Comparison of ENCODE assay signal across 16 mouse cellular contexts in the genomic region with DNA sequence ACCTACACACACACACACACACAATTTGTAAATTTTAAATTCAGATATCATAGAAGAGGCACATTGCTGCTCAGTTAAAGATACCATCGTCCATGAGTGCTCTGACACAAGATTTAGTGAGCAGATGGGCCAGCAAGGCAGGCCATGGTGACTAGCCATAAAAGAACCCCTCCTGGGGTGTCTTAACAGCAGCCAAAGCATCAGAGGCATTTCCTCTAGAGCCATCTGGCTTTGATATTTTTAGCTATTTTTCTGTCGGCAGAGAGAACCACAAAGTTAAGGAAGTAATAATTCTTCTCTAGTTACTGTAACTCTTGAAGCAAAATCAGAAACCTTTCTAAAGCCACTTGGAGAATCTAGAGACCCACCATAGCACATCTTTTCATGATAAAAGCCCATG.
DNase-seq lines count a peak whose midpoint lies in the region; ATAC-seq lines count a peak whose summit lies in the region.
"Had no signal": no experiment of that assay in that cellular context is flagged by ENCODE, and none has a peak within 500 bp of the region (broad histone marks: within the 10 kb centered on the region; RNA-seq: fewer than 3 reads in every experiment).

No protein-coding gene starts in this region.

- DNase-seq in embryo, embryonic 11 days: peak; percentile 47
- DNase-seq in embryo, embryonic 10 days (ENCODE audit: low spot score): no peak
- DNase-seq in limb, embryonic 11.5 days (ENCODE audit: low spot score): peak; percentile 27
- DNase-seq in limb, embryonic 10.5 days (ENCODE audit: low spot score): no peak
- peak; percentile 14 for DNase-seq in embryonic facial prominence, embryonic 14.5 days (ENCODE audit: low spot score)
- DNase-seq in lung, postnatal 10 days: no peak
- no peak for DNase-seq in adrenal gland, postnatal 10 days
- DNase-seq: adrenal gland, postnatal 14 days; liver, embryonic 13.5 days; lung, postnatal 36 days; thymus, adult 2 months had no signal

- 5% methylated on average over 2 of the region's 2 CpGs for WGBS in limb, embryonic 11.5 days
- WGBS in limb, embryonic 10.5 days: 13% methylated on average over 2 of the region's 2 CpGs
- WGBS in embryonic facial prominence, embryonic 14.5 days: 33% methylated on average over 2 of the region's 2 CpGs
- 61% methylated on average over 2 of the region's 2 CpGs for WGBS in heart, embryonic 11.5 days (ENCODE audit: insufficient replicate concordance)

- no peaks in the 10 kb centered on the region for H3K4me1 ChIP-seq in limb, embryonic 11.5 days (ENCODE audit: control insufficient read depth, insufficient read depth, low read length)
- peaks cover 10% of the 10 kb centered on the region for H3K4me1 ChIP-seq in limb, embryonic 10.5 days
- H3K4me1 ChIP-seq in embryonic facial prominence, embryonic 14.5 days (ENCODE audit: control insufficient read depth, insufficient read depth, low read length): no peaks in the 10 kb centered on the region
- no peaks in the 10 kb centered on the region for H3K4me1 ChIP-seq in heart, embryonic 11.5 days (ENCODE audit: control insufficient read depth, insufficient read depth, low read length)
- H3K4me1 ChIP-seq: heart, embryonic 10.5 days; hindbrain, embryonic 12.5 days; liver, embryonic 13.5 days had no signal

- no peaks in the 10 kb centered on the region for H3K27me3 ChIP-seq in limb, embryonic 11.5 days (ENCODE audit: control insufficient read depth, insufficient read depth, low read length)
- no peaks in the 10 kb centered on the region for H3K27me3 ChIP-seq in limb, embryonic 10.5 days (ENCODE audit: low read depth, poor library complexity, severe bottlenecking)
- no peaks in the 10 kb centered on the region for H3K27me3 ChIP-seq in embryonic facial prominence, embryonic 14.5 days (replicated peaks; ENCODE audit: control insufficient read depth, insufficient read depth, low read length)
- H3K27me3 ChIP-seq in heart, embryonic 11.5 days (ENCODE audit: control insufficient read depth, insufficient read depth, low read length): no peaks in the 10 kb centered on the region
- H3K27me3 ChIP-seq: hindbrain, embryonic 12.5 days; liver, embryonic 13.5 days had no signal

- H3K27ac ChIP-seq in limb, embryonic 11.5 days (replicated peaks; ENCODE audit: low read depth, low read length): no peak overlapping the region
- H3K27ac ChIP-seq in limb, embryonic 10.5 days: no peak overlapping the region
- no peak overlapping the region for H3K27ac ChIP-seq in embryonic facial prominence, embryonic 14.5 days (replicated peaks; ENCODE audit: low read depth, low read length)
- H3K27ac ChIP-seq in heart, embryonic 11.5 days (ENCODE audit: low read depth, low read length): no peak overlapping the region
- H3K27ac ChIP-seq: heart, embryonic 10.5 days; hindbrain, embryonic 12.5 days; liver, embryonic 13.5 days had no signal

- no peaks in the 10 kb centered on the region for H3K36me3 ChIP-seq in limb, embryonic 11.5 days (ENCODE audit: control insufficient read depth, insufficient read depth, low read length)
- H3K36me3 ChIP-seq in limb, embryonic 10.5 days: no peaks in the 10 kb centered on the region
- no peaks in the 10 kb centered on the region for H3K36me3 ChIP-seq in embryonic facial prominence, embryonic 14.5 days (ENCODE audit: control insufficient read depth, insufficient read depth, low read length)
- H3K36me3 ChIP-seq in heart, embryonic 11.5 days (ENCODE audit: control insufficient read depth, insufficient read depth, low read length): no peaks in the 10 kb centered on the region
- H3K36me3 ChIP-seq: heart, embryonic 10.5 days; hindbrain, embryonic 12.5 days; liver, embryonic 13.5 days had no signal

- no peak overlapping the region for H3K9ac ChIP-seq in limb, embryonic 11.5 days (ENCODE audit: low read length)
- no peak overlapping the region for H3K9ac ChIP-seq in embryonic facial prominence, embryonic 14.5 days (ENCODE audit: low read depth, low read length)
- no peak overlapping the region for H3K9ac ChIP-seq in heart, embryonic 11.5 days (ENCODE audit: low read depth, low read length)
- H3K9ac ChIP-seq: hindbrain, embryonic 12.5 days; liver, embryonic 13.5 days had no signal

- ATAC-seq in limb, embryonic 11.5 days (ENCODE audit: insufficient number of reproducible peaks, low FRiP score, low TSS enrichment, low read depth): no peak
- ATAC-seq in embryonic facial prominence, embryonic 14.5 days (ENCODE audit: low read depth): no peak
- ATAC-seq in heart, embryonic 11.5 days (replicated peaks; ENCODE audit: insufficient number of reproducible peaks, low FRiP score, low TSS enrichment): no peak
- ATAC-seq: forebrain, embryonic 14.5 days; midbrain, embryonic 16.5 days had no signal

- H3K9me3 ChIP-seq in limb, embryonic 11.5 days (ENCODE audit: control insufficient read depth, low read length): no peaks in the 10 kb centered on the region
- no peaks in the 10 kb centered on the region for H3K9me3 ChIP-seq in limb, embryonic 10.5 days (replicated peaks)
- no peaks in the 10 kb centered on the region for H3K9me3 ChIP-seq in embryonic facial prominence, embryonic 14.5 days (ENCODE audit: control insufficient read depth, low read length)
- H3K9me3 ChIP-seq in heart, embryonic 11.5 days (replicated peaks; ENCODE audit: control insufficient read depth, low read length): no peaks in the 10 kb centered on the region
- H3K9me3 ChIP-seq: heart, embryonic 10.5 days; hindbrain, embryonic 12.5 days; liver, embryonic 13.5 days had no signal

- no peak overlapping the region for H3K4me3 ChIP-seq in limb, embryonic 11.5 days (ENCODE audit: low read depth, low read length)
- no peak overlapping the region for H3K4me3 ChIP-seq in limb, embryonic 10.5 days
- no peak overlapping the region for H3K4me3 ChIP-seq in embryonic facial prominence, embryonic 14.5 days (ENCODE audit: low read depth, low read length)
- H3K4me3 ChIP-seq in heart, embryonic 11.5 days (ENCODE audit: low read depth, low read length): no peak overlapping the region
- H3K4me3 ChIP-seq: heart, embryonic 10.5 days; hindbrain, embryonic 12.5 days; liver, embryonic 13.5 days had no signal

- H3K4me2 ChIP-seq in limb, embryonic 11.5 days (ENCODE audit: low read depth, severe bottlenecking): no peak overlapping the region
- H3K4me2 ChIP-seq in embryonic facial prominence, embryonic 14.5 days (ENCODE audit: low read depth, low read length): no peak overlapping the region
- H3K4me2 ChIP-seq in heart, embryonic 11.5 days: no peak overlapping the region
- H3K4me2 ChIP-seq: hindbrain, embryonic 12.5 days; liver, embryonic 13.5 days had no signal

Comparison
In these comparisons a context has a peak if more than half of its experiments do, and no peak if none do; other contexts are left out.
1. DNase-seq: peak in embryo, embryonic 11 days (single experiment), limb, embryonic 11.5 days (single experiment) and embryonic facial prominence, embryonic 14.5 days (single experiment); none in embryo, embryonic 10 days (single experiment), limb, embryonic 10.5 days (single experiment), lung, postnatal 10 days (single experiment) and adrenal gland, postnatal 10 days (single experiment).